Mouse (Mus musculus) layer of hippocampus, adult 18-20 months (tissue): ENCODE measurements at regions not wholly inside any gene's neighbourhood (a gene's known extent, or its start where the extent isn't known, plus 50 kb on each side); places are given as distances from the start of the nearest gene placed in this dataset.

ENCODE experiments used
- DNase-seq, 2 experiments: peaks; one replicate each; pipeline ENCODE4 v3.0.0; 2022; ENCODE audit warnings: low spot score in 2 of 2

GRCm38 (mm10) chr11:18821384-18821783 lies 197.4 kb downstream of the Meis1 start:
- no peak for DNase-seq

DNA sequence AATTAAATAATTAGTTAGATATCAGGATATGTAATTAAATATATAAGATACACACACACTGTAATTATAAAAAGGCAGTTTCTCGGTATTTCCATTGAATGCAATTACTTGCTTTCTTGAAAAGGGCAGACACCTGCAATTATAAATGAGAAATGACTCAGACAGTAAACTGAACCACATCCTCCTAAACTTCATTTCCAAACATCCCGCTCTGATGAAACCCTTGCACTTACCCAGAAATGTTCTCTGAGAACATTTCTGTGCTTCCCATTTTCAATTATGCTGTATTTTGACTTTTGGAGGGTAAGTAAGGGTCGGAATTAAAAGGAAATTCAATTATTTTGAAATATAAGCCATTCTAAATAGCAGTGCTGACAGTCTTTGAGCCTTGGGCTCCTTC lies 204.7 kb downstream of the Meis1 start:
- no peak for DNase-seq

- DNase-seq: no peak
Measured at GRCm38 (mm10) chr11:18767479-18767878, 251.3 kb downstream of the Meis1 start.

DNA sequence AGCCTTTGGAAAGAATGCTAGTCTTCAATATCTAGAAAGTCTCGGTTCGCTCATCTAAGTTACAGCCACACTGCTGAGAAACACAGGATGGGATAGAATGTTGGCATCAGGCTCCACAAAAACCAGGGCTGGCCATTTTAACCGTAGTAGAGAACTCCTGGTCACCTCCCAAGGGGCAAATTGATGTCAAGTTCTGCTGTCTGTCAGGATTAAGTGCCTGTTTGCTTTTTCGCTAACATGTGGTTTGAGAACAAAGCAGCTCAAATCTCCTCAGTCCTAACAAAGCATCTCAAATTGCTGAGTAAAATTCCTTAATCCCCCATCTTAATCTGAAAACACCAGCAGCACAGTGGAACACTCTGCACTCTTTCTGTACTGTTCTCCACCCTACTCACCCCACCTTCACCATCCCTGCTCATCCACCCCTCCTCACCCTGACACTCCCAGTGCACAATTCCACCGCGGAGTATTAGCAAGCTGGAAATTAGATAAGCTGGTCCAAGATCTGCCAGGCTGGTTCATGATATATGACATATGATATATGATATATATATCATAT lies 252.2 kb downstream of the Meis1 start:
- no peak for DNase-seq

GRCm38 (mm10) chr11:18758591-18759074 lies 260.2 kb downstream of the Meis1 start:
- no peak for DNase-seq

DNA sequence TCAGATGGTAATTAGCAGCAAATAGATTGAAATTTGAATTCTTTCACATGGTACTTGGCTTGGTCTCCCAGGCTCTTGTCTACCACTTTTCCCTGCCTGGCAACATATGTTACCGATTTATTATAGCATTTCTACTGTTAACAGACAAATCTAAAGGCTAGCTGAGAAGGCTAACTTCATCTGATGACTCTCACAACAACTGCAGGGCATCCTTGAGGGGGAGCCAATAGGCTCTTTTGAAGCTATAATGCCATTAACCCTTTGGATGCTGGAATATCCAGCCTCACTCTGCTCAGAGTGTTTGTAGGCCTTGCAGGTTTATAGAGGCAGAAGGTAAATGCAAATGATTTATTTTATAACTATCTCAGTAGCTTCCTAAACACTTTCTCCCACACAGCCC lies 262.2 kb downstream of the Meis1 start:
- no peak for DNase-seq

- DNase-seq: no peak
Measured at GRCm38 (mm10) chr11:18754732-18755525, 263.9 kb downstream of the Meis1 start.

DNA sequence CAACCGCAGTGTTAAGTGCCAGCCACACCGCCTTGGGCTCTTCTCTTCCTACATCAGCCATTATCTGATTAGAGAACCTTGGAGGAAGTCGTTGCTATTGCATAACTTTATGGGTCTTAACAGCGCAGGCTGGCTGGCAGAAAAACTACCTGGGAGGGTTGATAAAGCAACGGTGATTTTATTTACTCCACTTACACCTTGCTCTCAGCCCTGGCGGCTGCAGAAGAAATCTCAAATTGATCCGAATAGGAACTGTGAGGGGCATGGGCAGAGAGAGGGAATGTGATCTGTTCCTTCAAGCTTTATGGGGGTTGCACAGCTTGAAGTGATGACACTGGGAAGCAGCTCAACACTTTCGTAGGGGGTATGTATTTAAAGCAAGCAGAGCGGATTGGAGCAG lies 264.9 kb downstream of the Meis1 start:
- DNase-seq: no peak

DNA sequence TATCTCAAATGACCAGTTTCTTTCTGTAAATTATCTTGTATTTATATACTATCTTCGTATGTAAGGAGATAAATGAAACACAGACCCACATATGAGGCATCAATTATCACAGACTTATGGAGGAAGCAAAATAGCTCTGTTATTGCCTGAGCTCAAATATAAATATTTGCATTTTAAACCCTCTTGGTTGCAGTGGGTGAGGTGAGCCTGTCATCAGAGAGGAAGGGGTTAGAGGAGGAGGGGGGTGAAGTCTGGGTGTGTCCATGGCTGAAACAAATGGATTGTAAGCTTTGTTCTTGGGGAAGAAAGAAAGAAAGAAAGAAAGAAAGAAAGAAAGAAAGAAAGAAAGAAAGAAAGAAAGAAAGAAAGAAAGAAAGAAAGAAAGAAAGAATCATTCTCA lies 265.5 kb downstream of the Meis1 start:
- DNase-seq: no peak

GRCm38 (mm10) chr11:18752512-18752911 lies 266.3 kb downstream of the Meis1 start:
- no peak for DNase-seq

GRCm38 (mm10) chr11:18750911-18751841 lies 267.6 kb downstream of the Meis1 start:
- DNase-seq: peak in 1 of 2 experiments; percentile 14

GRCm38 (mm10) chr11:18750080-18750375 lies 268.8 kb downstream of the Meis1 start:
- no peak for DNase-seq

- DNase-seq: no peak
Measured at GRCm38 (mm10) chr11:18749265-18750079, 269.3 kb downstream of the Meis1 start.

DNA sequence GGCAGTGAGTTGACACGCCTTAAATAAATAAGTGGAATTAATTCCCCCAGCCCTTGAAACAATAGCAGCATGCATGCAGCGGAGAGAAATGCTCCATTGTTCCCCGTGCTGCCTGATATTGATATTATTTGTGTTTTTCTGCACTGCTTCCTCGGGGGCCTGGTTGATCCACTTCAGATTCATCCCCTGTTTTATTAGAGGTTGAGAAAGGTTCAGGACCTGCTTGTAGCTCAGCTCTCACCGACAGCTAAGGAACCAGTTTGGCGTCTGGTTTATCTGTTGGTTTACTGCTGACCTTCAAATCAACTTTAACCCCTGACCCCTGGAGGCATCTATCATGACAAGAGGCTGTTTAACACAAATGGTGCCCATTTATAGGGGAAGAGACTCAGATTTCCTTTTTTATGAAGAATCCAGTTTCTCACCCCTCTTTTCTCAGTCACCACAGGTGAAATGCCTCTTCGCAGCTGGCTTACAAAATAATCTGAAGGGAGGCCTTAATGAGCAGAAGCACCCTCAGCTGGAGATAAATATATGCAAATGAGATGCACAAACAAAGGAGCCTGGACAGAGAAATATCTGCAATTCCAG lies 270.8 kb downstream of the Meis1 start:
- DNase-seq: no peak

- no peak for DNase-seq
Measured at GRCm38 (mm10) chr11:18747361-18747760, 271.4 kb downstream of the Meis1 start.

GRCm38 (mm10) chr11:18746486-18746885 lies 272.3 kb downstream of the Meis1 start:
- DNase-seq: no peak

- no peak for DNase-seq
Measured at GRCm38 (mm10) chr11:18745840-18746239, 272.9 kb downstream of the Meis1 start.

GRCm38 (mm10) chr11:18734904-18735664 lies 283.7 kb downstream of the Meis1 start:
- no peak for DNase-seq

DNA sequence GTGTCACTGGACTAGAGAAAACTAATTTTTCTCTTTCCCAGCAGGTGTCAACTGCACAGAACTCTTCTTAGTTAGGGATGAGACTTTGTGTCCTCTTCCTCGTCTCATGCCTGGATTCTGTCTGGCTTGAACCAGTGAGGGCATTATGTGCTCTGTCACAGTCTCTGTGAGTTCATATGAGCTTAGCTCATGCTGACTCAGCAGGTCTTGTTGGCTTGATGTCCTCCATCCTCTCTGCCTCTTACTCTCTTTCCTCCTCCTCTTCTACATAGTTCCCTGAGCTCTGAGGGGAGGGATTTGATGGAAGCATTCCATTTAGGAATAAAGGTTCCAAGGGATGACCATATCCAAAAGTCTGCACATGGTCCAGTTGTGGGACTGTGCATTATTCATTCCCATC lies 284.7 kb downstream of the Meis1 start:
- DNase-seq: no peak

DNA sequence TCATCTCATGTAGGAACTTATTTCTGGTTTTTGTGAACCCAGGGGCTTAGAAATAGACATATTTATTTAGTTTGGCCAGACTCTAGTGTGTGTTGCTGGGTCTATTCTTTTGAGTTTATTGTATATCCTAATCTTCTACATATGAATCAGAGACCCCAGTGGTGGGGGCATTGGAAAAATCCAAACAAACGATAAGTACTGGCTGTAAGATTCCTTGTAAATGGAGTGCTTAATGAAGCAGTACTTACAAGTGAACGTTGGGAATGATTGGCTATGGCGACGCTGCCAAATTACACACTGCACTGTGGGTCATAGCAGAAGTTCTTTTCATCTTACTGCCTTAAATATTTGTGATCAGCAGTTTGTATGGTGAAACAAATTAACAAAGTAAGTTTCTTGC lies 289.0 kb downstream of the Meis1 start:
- no peak for DNase-seq
